Mouse (Mus musculus) c-Kit-negative CD71-positive TER-119-positive erythroid progenitor cells, embryonic 14.5 days (primary cell): ENCODE measurements around the gene Zrsr1.

Experiments
- DNase-seq: peaks from one replicate; pipeline ENCODE4 v3.0.0-alpha.2; 2013; ENCODE audit warnings: low read depth, low spot score

Zrsr1 gene

GRCm38 (mm10) chr11:23008824-23009200 lies 37.0 kb downstream of the Zrsr1 start:
- no peak for DNase-seq

GRCm38 (mm10) chr11:23013096-23013495 lies 41.3 kb downstream of the Zrsr1 start:
- DNase-seq, result no peak

GRCm38 (mm10) chr11:23013580-23014294 lies 41.9 kb downstream of the Zrsr1 start:
- no peak for DNase-seq

- DNase-seq, result no peak
These were observed 43.2 kb downstream of the Zrsr1 start for GRCm38 (mm10) chr11:23014996-23015395.

- no peak for DNase-seq
These were observed 46.1 kb downstream of the Zrsr1 start for GRCm38 (mm10) chr11:23017943-23018342.

GRCm38 (mm10) chr11:23020116-23020770 lies 48.4 kb downstream of the Zrsr1 start:
- no peak for DNase-seq

- no peak for DNase-seq
These were observed 49.0 kb downstream of the Zrsr1 start for GRCm38 (mm10) chr11:23020841-23021240.

- DNase-seq, result no peak
These were observed 51.4 kb downstream of the Zrsr1 start for GRCm38 (mm10) chr11:23023155-23023554.

GRCm38 (mm10) chr11:23024169-23024568 lies 52.4 kb downstream of the Zrsr1 start:
- DNase-seq, result no peak
